Mouse (Mus musculus) right cerebral cortex, adult 2 months (tissue): Measurements from ENCODE around the gene Card14.
A peak's percentile ranks its signal among the peaks of the same experiment; 100 is the strongest.
"Not testable (repeated sequence)": the region's sequence is repeated elsewhere in the genome, so short reads cannot be mapped to it uniquely, and the experiment has no call there.

Experiments
- DNase-seq, 2 experiments: peaks; one replicate each; pipeline ENCODE4 v3.0.0; 2021 to 2022; ENCODE audit warnings: low spot score in 2 of 2

The Card14 gene

DNA sequence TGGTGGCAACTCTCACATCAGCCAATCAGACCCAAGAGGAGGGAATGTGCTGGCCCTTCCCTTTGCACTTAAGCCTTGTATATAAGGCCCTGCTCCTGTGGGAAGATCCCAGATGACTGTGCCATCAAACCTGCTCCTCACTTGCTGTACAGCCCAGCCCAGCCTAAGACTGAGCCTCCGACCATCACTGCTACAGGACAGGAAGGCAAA lies at the start of gene Card14:
Card14 (plus strand) TSS at position 111 of the 210 bp plus-strand sequence.
- no peak for DNase-seq

- no peak for DNase-seq
These were observed 49.4 kb upstream of the Card14 start for GRCm38 (mm10) chr11:119258216-119258571.

- DNase-seq: peak; percentile 60 to 77
These were observed 48.8 kb upstream of the Card14 start for GRCm38 (mm10) chr11:119258572-119259322.

GRCm38 (mm10) chr11:119259977-119260376 lies 47.6 kb upstream of the Card14 start:
- DNase-seq: no peak

- DNase-seq: no peak
These were observed 43.2 kb upstream of the Card14 start for GRCm38 (mm10) chr11:119264413-119264812.

- DNase-seq: no peak
These were observed 41.8 kb upstream of the Card14 start for GRCm38 (mm10) chr11:119265811-119266210.

DNA sequence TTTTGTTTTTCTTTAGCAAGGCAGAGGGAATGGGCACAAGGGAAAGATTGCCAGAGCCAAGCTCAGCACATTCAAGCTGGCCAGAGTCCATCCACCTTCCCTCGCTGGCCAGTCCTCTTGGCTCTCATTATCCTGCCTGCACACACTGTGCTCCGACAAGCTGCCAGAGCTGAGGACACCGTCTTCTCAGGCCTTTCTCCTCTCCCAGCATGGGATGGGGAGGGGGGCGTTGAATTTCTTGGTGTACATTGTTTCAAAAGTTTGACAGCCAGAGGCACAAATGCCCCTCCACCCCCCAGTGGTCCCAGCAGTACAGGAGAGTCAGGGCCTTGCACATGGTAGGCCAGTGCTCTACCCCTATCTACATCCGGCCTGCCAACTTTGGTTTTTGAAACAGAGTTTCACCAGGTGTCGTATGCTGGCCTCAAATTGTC lies 40.3 kb upstream of the Card14 start:
- DNase-seq: peak in 1 of 2 experiments; percentile 40

GRCm38 (mm10) chr11:119267768-119268556 lies 39.6 kb upstream of the Card14 start, which contains the start of gene Gaa:
TSS of gene Gaa (plus strand) at chr11:119267887.
- DNase-seq: peak; percentile 98 to 99

- DNase-seq: peak; percentile 66 to 82
These were observed 38.9 kb upstream of the Card14 start for GRCm38 (mm10) chr11:119268557-119269195.

DNA sequence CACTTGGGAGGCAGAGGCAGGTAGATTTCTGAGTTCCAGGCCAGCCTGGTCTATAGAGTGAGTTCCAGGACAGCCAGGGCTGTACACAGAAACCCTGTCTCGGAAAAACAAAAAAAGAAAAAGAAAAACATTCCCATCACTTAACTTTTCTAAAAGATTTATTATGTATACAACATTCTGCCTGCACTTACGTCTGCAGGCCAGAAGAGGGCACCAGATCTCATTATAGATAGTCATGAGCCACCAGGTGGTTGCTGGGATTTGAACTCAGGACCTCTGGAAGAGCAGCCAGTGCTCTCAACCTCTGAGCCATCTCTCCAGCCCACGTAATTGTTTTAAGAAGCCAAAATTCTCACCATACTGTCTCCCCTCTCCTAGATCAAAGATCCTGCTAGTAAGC lies 35.1 kb upstream of the Card14 start:
- DNase-seq: not testable (repeated sequence)

- DNase-seq: no peak
These were observed 34.2 kb upstream of the Card14 start for GRCm38 (mm10) chr11:119273186-119273930.

GRCm38 (mm10) chr11:119281030-119281429 lies 26.5 kb upstream of the Card14 start:
- DNase-seq: no peak

GRCm38 (mm10) chr11:119285791-119286527 lies 21.6 kb upstream of the Card14 start:
- no peak for DNase-seq

GRCm38 (mm10) chr11:119287207-119287992 lies 20.2 kb upstream of the Card14 start:
- DNase-seq: peak; percentile 32 to 43

- DNase-seq: not testable (repeated sequence)
These were observed 14.7 kb upstream of the Card14 start for GRCm38 (mm10) chr11:119292861-119293260.

DNA sequence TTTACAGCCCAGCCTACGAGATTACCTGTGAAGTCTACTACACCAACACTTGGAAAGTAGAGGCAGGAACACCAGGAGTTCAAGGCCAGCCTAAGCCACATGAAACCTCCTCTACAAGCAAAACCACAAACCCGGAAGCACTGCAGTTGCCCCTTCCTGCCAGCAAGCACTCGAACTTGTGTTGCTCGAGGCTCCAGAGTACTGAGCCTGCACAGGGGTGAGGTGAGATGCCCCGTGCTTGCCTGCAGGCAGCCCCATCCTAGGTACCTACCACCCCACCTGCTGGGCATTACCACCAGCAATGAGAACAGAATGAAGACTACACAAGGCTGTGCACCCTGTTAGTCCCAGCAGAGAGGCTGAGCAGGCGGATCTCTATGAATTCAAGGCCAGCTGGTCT lies 9.6 kb upstream of the Card14 start:
- no peak for DNase-seq

DNA sequence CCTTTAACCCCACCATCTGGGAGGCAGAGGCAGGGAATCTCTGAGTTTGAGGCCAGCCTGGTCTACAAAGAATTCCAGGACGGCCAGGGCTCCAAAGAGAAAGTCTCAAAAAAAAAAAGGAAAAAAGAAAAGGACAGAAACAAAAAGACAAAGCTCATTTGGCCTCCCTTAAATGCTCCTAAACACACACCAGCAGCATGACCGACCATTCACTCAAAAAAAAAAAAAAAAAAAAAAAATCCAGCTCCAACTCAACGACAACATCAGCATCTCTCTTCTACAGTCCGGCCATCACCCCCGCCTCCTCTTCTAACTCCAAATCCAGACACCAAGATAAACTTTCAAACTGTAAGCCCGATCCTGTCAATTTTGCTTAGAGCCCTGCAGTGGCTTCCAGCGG lies 8.7 kb upstream of the Card14 start:
- DNase-seq: no peak

DNA sequence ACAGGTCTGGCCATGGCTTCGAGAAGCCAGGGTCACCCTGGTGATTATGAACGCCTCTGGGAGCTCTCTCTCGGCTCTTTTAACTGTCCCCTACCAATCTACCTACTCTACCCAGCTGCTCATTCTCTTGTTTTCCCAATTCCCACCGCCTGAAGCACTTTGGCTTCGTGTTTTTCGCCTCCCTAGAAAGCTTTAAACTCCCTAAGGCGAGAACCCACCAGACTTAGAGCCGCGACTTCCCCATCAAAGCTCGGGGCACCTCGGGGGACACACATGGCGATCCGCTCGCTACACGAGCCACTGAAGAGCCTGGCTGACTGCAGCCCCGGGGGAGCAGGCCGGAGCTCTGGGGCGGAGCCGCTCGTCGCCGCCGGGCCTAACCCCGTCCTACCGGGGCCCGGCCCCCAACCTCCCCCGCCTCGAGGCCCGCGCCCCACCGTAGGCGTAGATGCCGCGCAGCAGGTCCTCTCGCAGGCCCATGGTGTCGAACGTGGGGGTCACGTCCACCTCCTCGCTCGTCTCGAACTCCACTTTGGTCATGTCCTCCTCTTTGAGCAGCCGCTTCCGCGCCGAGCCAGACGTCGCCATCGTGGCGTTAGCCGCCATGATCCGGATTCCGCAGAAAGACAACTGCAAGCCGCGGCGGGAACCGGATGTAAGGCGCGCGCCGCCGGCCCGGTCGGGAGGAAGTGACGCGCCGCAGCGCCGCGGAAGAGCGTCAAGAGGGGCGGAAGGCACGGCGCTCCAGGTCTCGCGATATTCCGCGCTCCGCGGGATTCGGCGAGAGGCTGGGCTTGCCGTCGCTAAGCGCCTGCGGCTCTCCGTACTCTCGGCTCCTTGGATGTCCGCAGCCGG lies 8.0 kb upstream of the Card14 start, which contains the start of gene Eif4a3:
Eif4a3 (minus strand) TSS at position 699 of the 855 bp plus-strand sequence.
- DNase-seq: peak; percentile 92

GRCm38 (mm10) chr11:119300246-119300935 lies 7.2 kb upstream of the Card14 start:
- peak in 1 of 2 experiments; percentile 25 for DNase-seq
